Comparison of ENCODE assay signal across 15 mouse cellular contexts in genomic region chr5:112693286-112693849, GRCm38 (mm10).
DNase-seq lines count a peak whose midpoint lies in the region; ATAC-seq lines count a peak whose summit lies in the region.
"Had no signal": no experiment of that assay in that cellular context is flagged by ENCODE, and none has a peak within 500 bp of the region (broad histone marks: within the 10 kb centered on the region; RNA-seq: fewer than 3 reads in every experiment).

No protein-coding gene starts in this region.

- H3K4me2 ChIP-seq in midbrain, embryonic 11.5 days, result no peak overlapping the region
- H3K4me2 ChIP-seq in forebrain, embryonic 15.5 days (replicated peaks), result no peak overlapping the region
- H3K4me2 ChIP-seq: heart, embryonic 12.5 days; neural tube, embryonic 12.5 days had no signal

- no peak for ATAC-seq in midbrain, embryonic 11.5 days (ENCODE audit: low FRiP score)
- 0 out of 2 replicates have a peak, but pooled peaks have one; percentile 48 for ATAC-seq in forebrain, embryonic 15.5 days (replicated peaks)
- no peak for ATAC-seq in activated CD4-positive, CD25-positive, alpha-beta regulatory T cell, adult 4 months
- ATAC-seq: inflammation-experienced regulatory T-cells, adult 6 months had no signal

- H3K27ac ChIP-seq in midbrain, embryonic 10.5 days (replicated peaks), result 0 out of 2 replicates have a peak overlapping the region, but pooled peaks have one; percentile 23
- H3K27ac ChIP-seq in midbrain, embryonic 11.5 days (ENCODE audit: low read depth, low read length), result no peak overlapping the region
- H3K27ac ChIP-seq in forebrain, embryonic 15.5 days (replicated peaks), result peak overlapping the region; percentile 27; the same call in 1 of the 2 replicates
- H3K27ac ChIP-seq: neural tube, embryonic 12.5 days had no signal

- 87% methylated on average over 18 of the region's 18 CpGs for WGBS in midbrain, embryonic 10.5 days
- 85% methylated on average over 18 of the region's 18 CpGs for WGBS in midbrain, embryonic 11.5 days
- WGBS in forebrain, embryonic 15.5 days, result 73% methylated on average over 18 of the region's 18 CpGs

- DNase-seq in midbrain, embryonic 10.5 days (ENCODE audit: low spot score), result no peak
- no peak for DNase-seq in midbrain, embryonic 11.5 days (ENCODE audit: low spot score, missing footprints)
- DNase-seq in left cerebral cortex, adult 8-10 months (ENCODE audit: low spot score in 2 of 2), result peak; percentile 34 to 74
- DNase-seq in right cerebral cortex, postnatal 10 days (ENCODE audit: low spot score in 2 of 2), result peak; percentile 50 to 76
- no peak for DNase-seq in cerebellum, adult 9-10 months
- DNase-seq in gastrocnemius, adult 8-10 months (ENCODE audit: low spot score in 2 of 2), result no peak
- DNase-seq: cerebellum, postnatal 36 days; gastrocnemius, postnatal 10 days; kidney, postnatal 36 days had no signal

- no peaks in the 10 kb centered on the region; the same call in 1 of the 2 replicates for H3K27me3 ChIP-seq in midbrain, embryonic 10.5 days (ENCODE audit: low read depth, poor library complexity, severe bottlenecking)
- H3K27me3 ChIP-seq in midbrain, embryonic 11.5 days (ENCODE audit: control insufficient read depth, insufficient read depth, low read length), result no peaks in the 10 kb centered on the region
- no peaks in the 10 kb centered on the region for H3K27me3 ChIP-seq in forebrain, embryonic 15.5 days
- H3K27me3 ChIP-seq: heart, embryonic 12.5 days; megakaryocyte, embryonic 14.5 days; neural tube, embryonic 12.5 days had no signal

- no peak overlapping the region for H3K9ac ChIP-seq in midbrain, embryonic 11.5 days (ENCODE audit: low read length)
- no peak overlapping the region for H3K9ac ChIP-seq in forebrain, embryonic 15.5 days (replicated peaks)
- H3K9ac ChIP-seq: heart, embryonic 12.5 days; neural tube, embryonic 12.5 days had no signal

- no peak overlapping the region for H3K4me3 ChIP-seq in midbrain, embryonic 10.5 days
- no peak overlapping the region for H3K4me3 ChIP-seq in midbrain, embryonic 11.5 days (ENCODE audit: low read depth, low read length)
- no peak overlapping the region for H3K4me3 ChIP-seq in forebrain, embryonic 15.5 days
- H3K4me3 ChIP-seq: heart, embryonic 12.5 days; megakaryocyte, embryonic 14.5 days; neural tube, embryonic 12.5 days had no signal

- no peaks in the 10 kb centered on the region for H3K9me3 ChIP-seq in midbrain, embryonic 10.5 days (replicated peaks)
- no peaks in the 10 kb centered on the region for H3K9me3 ChIP-seq in midbrain, embryonic 11.5 days (ENCODE audit: control insufficient read depth, low read length)
- H3K9me3 ChIP-seq in forebrain, embryonic 15.5 days, result no peaks in the 10 kb centered on the region
- H3K9me3 ChIP-seq: heart, embryonic 12.5 days; neural tube, embryonic 12.5 days had no signal

- H3K4me1 ChIP-seq in midbrain, embryonic 10.5 days, result 0 out of 2 replicates have a peak, but pooled peaks cover 3% of the 10 kb centered on the region
- no peaks in the 10 kb centered on the region for H3K4me1 ChIP-seq in midbrain, embryonic 11.5 days (ENCODE audit: control insufficient read depth, insufficient read depth, low read length)
- peaks cover 8% of the 10 kb centered on the region; the same call in 1 of the 2 replicates for H3K4me1 ChIP-seq in forebrain, embryonic 15.5 days
- H3K4me1 ChIP-seq: megakaryocyte, embryonic 14.5 days; neural tube, embryonic 12.5 days had no signal

- no peaks in the 10 kb centered on the region for H3K36me3 ChIP-seq in midbrain, embryonic 10.5 days
- no peaks in the 10 kb centered on the region for H3K36me3 ChIP-seq in midbrain, embryonic 11.5 days (ENCODE audit: control insufficient read depth, insufficient read depth, low read length)
- no peaks in the 10 kb centered on the region for H3K36me3 ChIP-seq in forebrain, embryonic 15.5 days
- H3K36me3 ChIP-seq: neural tube, embryonic 12.5 days had no signal

Comparison
In these comparisons a context has a peak if more than half of its experiments do, and no peak if none do; other contexts are left out.
1. DNase-seq: peak in left cerebral cortex, adult 8-10 months (2 of 2) and right cerebral cortex, postnatal 10 days (2 of 2); none in midbrain, embryonic 10.5 days (single experiment), midbrain, embryonic 11.5 days (single experiment), cerebellum, adult 9-10 months (single experiment) and gastrocnemius, adult 8-10 months (0 of 2).